Mouse (Mus musculus) forebrain, embryonic 16.5 days (tissue): ENCODE measurements around the gene Impad1. TPM values are rescaled to one million over a fixed set of nuclear protein-coding genes. Genes with fewer than 3 reads are reported as not detected.

Experiments
- ATAC-seq: fragments of 200-750 bp; cut with Nextera tagmentation; 2 replicates; pipeline ENCODE4 v1.8.0; 2017; ENCODE audit warnings: mild to moderate bottlenecking, moderate library complexity
- H3K27ac ChIP-seq: fragments of 300-500 bp; sonication (generic); 2 replicates; pipeline ENCODE4 v1.5.1; 2014; ENCODE audit warnings: low read length, control low read depth
- H3K27me3 ChIP-seq: fragments of 300-500 bp; sonication (generic); replicated peaks from 2 replicates; pipeline ENCODE4 v1.6.1; 2014; ENCODE audit warnings: low read length; ENCODE audit not compliant: control insufficient read depth, insufficient read depth
- H3K36me3 ChIP-seq: fragments of 300-500 bp; sonication (generic); 2 replicates; pipeline ENCODE4 v1.6.1; 2014; ENCODE audit not compliant: control insufficient read depth, insufficient read depth
- H3K4me1 ChIP-seq: fragments of 300-500 bp; sonication (generic); replicated peaks from 2 replicates; pipeline ENCODE4 v1.6.1; 2014; ENCODE audit warnings: low read length; ENCODE audit not compliant: control insufficient read depth, insufficient read depth
- H3K4me2 ChIP-seq: fragments of 300-500 bp; sonication (generic); 2 replicates; pipeline ENCODE4 v1.6.1; 2014; ENCODE audit warnings: mild to moderate bottlenecking, low read length, control low read depth
- H3K4me3 ChIP-seq: fragments of 300-500 bp; sonication (generic); replicated peaks from 2 replicates; pipeline ENCODE4 v1.5.1; 2014; ENCODE audit warnings: mild to moderate bottlenecking, low read length, control low read depth
- H3K9ac ChIP-seq: fragments of 300-500 bp; sonication (generic); replicated peaks from 2 replicates; pipeline ENCODE4 v1.6.1; 2014; ENCODE audit warnings: low read depth, low read length, control low read depth
- H3K9me3 ChIP-seq: fragments of 300-500 bp; sonication (generic); 2 replicates; pipeline ENCODE4 v1.6.1; 2016; ENCODE audit warnings: low read length; ENCODE audit not compliant: control insufficient read depth
- WGBS: fragments of 180-500 bp; shearing (Covaris S2); extraction: QIAGEN DNeasy Blood & Tissue Kit; methylation state at CpG from one replicate; pipeline ENCODE4 v1.1.7; 2014; 5-methylcytosine and 5-hydroxymethylcytosine counted together
- polyA plus RNA-seq: library from polyadenylated mRNA; unstranded; fragments of >200 nt; fragmentation: Nextera tagmentation; extraction: Ambion mirVana; gene quantifications from 2 replicates; pipeline ENCODE4 v1.2.1, GENCODE M21; 2015

Impad1 gene
- polyA plus RNA-seq, 1 experiment from 2014 or later = 45.3 TPM

- ATAC-seq = no peak
- no peak overlapping the region for H3K4me3 ChIP-seq
- H3K27ac ChIP-seq = no peak overlapping the region
- H3K4me2 ChIP-seq = no peak overlapping the region
- H3K27me3 ChIP-seq = no peaks in the 10 kb centered on the region
- no peaks in the 10 kb centered on the region for H3K4me1 ChIP-seq
- H3K9ac ChIP-seq = no peak overlapping the region
- H3K9me3 ChIP-seq = no peaks in the 10 kb centered on the region
- 39% methylated on average over 1 of the region's 1 CpGs for WGBS
- H3K36me3 ChIP-seq = no peaks in the 10 kb centered on the region
These were observed 71.1 kb downstream of the Impad1 start for GRCm38 (mm10) chr4:4722081-4722480.

- H3K4me2 ChIP-seq = no peak overlapping the region
- no peaks in the 10 kb centered on the region for H3K36me3 ChIP-seq
- H3K9me3 ChIP-seq = no peaks in the 10 kb centered on the region
- H3K27me3 ChIP-seq = no peaks in the 10 kb centered on the region
- ATAC-seq = peak; percentile 62
- H3K27ac ChIP-seq = no peak overlapping the region
- no peaks in the 10 kb centered on the region for H3K4me1 ChIP-seq
- H3K4me3 ChIP-seq = no peak overlapping the region
- 78% methylated on average over 4 of the region's 4 CpGs for WGBS
- H3K9ac ChIP-seq = no peak overlapping the region
These were observed 75.3 kb downstream of the Impad1 start for GRCm38 (mm10) chr4:4717763-4718347.
